Mouse (Mus musculus) liver, embryonic 16.5 days (tissue): ENCODE measurements around the gene Galnt18. TPM values are rescaled to one million over a fixed set of nuclear protein-coding genes. Genes with fewer than 3 reads are reported as not detected.

Experiments
- ATAC-seq: fragments of 200-750 bp; cut with Nextera tagmentation; 2 replicates; pipeline ENCODE4 v1.8.0; 2017; ENCODE audit warnings: low read depth, mild to moderate bottlenecking, moderate number of reproducible peaks, moderate library complexity
- H3K27ac ChIP-seq: fragments of 300-500 bp; sonication (generic); 2 replicates; pipeline ENCODE4 v1.5.1; 2014; ENCODE audit warnings: mild to moderate bottlenecking, low read length
- H3K27me3 ChIP-seq: fragments of 300-500 bp; sonication (generic); 2 replicates; pipeline ENCODE4 v1.6.1; 2014; ENCODE audit warnings: low read depth, low read length, mixed read lengths; ENCODE audit not compliant: control insufficient read depth, insufficient read depth
- H3K36me3 ChIP-seq: fragments of 300-500 bp; sonication (generic); 2 replicates; pipeline ENCODE4 v1.6.1; 2014; ENCODE audit warnings: mild to moderate bottlenecking; ENCODE audit not compliant: control insufficient read depth, insufficient read depth
- H3K4me1 ChIP-seq: fragments of 300-500 bp; sonication (generic); 2 replicates; pipeline ENCODE4 v1.6.1; 2014; ENCODE audit warnings: low read depth, low read length, mixed read lengths; ENCODE audit not compliant: control insufficient read depth
- H3K4me2 ChIP-seq: fragments of 300-500 bp; sonication (generic); 2 replicates; pipeline ENCODE4 v1.6.1; 2014; ENCODE audit warnings: low read depth, low read length, mixed read lengths
- H3K4me3 ChIP-seq: fragments of 300-500 bp; sonication (generic); 2 replicates; pipeline ENCODE4 v1.5.1; 2014; ENCODE audit warnings: low read depth, mild to moderate bottlenecking, low read length
- H3K9ac ChIP-seq: fragments of 300-500 bp; sonication (generic); 2 replicates; pipeline ENCODE4 v1.6.1; 2014; ENCODE audit warnings: low read depth, low read length
- H3K9me3 ChIP-seq: fragments of 300-500 bp; sonication (generic); replicated peaks from 2 replicates; pipeline ENCODE4 v1.6.1; 2016; ENCODE audit warnings: low read length; ENCODE audit not compliant: control insufficient read depth
- WGBS: fragments of 180-500 bp; shearing (Covaris S2); extraction: QIAGEN DNeasy Blood & Tissue Kit; methylation state at CpG from one replicate; pipeline ENCODE4 v1.1.7; 2014; ENCODE audit not compliant: insufficient replicate concordance; 5-methylcytosine and 5-hydroxymethylcytosine counted together
- polyA plus RNA-seq: library from polyadenylated mRNA; unstranded; fragments of >200 nt; fragmentation: Nextera tagmentation; extraction: Ambion mirVana; gene quantifications from 2 replicates; pipeline ENCODE4 v1.2.1, GENCODE M21; 2015

Galnt18 gene
- polyA plus RNA-seq, 1 experiment from 2014 or later: 2.2 TPM

DNA sequence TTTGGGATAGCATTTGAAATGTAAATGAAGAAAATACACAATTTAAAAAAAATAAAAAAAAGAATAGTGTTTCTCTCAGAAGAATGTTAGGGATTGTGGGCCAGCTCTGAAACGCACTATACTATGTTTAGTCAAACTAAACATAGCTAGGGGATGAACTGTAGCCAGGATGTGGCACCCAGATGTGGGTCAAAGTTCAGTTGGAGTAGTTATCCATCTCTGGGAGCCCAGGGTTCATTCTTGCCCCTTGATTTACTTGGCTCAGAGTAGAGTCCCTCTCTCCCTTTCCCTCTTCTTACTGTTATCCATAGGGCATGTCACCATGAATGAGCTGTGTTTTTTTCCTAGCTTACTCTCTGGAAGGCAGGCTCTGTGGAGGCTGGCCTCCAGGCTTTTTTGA lies 165.3 kb downstream of the Galnt18 start:
- Histone ChIP-seq H3K9me3 (no peaks in the 10 kb centered on the region), H3K36me3 (no peaks in the 10 kb centered on the region), H3K27ac (no peak overlapping the region), H3K27me3 (no peaks in the 10 kb centered on the region), H3K9ac (no peak overlapping the region), H3K4me3 (no peak overlapping the region), H3K4me2 (no peak overlapping the region), H3K4me1 (no peaks in the 10 kb centered on the region)
- ATAC-seq: no peak
- 75% methylated on average over 1 of the region's 1 CpGs for WGBS

DNA sequence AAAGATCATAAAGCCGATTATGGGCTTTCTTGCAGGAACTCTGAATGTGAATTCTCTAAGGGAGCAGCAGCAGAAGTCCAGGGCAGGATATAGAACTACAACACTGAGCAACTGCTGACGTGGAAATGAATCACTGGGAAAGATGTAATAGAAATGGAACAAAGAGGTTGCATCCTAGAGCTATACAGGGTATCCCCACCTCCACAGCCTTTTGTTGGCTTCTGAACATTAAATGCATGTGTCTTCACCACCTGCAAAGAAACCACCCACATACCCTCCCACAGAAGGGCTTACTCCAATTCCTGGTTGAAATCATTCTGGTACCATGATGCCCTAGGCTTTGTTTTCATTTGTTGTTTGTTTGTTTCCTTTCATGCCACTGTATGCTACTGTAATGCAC lies 172.3 kb downstream of the Galnt18 start:
- no peak overlapping the region for H3K9ac ChIP-seq
- 61% methylated on average over 2 of the region's 2 CpGs for WGBS
- no peak for ATAC-seq

DNA sequence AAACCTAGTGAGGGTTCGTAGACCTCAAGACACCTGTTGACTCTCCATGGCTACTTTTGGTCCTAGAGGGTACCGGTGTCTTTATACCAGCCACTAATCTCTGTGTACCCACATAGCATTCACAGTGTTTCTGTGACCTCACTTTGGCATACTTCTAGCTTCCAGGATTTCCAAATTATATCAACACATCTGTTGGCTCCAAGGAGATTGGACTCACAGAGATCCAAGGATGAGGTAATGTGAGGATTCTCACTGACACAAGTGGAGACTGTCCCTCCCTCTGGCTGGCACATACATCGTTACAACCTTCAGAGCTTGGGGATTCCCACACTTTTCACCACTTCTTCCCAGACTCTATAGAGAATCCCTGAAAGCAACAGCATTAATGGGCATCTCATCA lies 173.7 kb downstream of the Galnt18 start:
- Histone ChIP-seq H3K36me3 (no peaks in the 10 kb centered on the region), H3K4me2 (no peak overlapping the region), H3K27ac (no peak overlapping the region), H3K9ac (no peak overlapping the region), H3K4me3 (no peak overlapping the region), H3K4me1 (no peaks in the 10 kb centered on the region), H3K27me3 (no peaks in the 10 kb centered on the region), H3K9me3 (no peaks in the 10 kb centered on the region)
- ATAC-seq: no peak
- WGBS: 66% methylated on average over 3 of the region's 3 CpGs

More for the DNA sequence above, 172.3 kb downstream of the Galnt18 start:
- Histone ChIP-seq H3K36me3 (no peaks in the 10 kb centered on the region), H3K4me2 (no peak overlapping the region), H3K9me3 (no peaks in the 10 kb centered on the region), H3K27me3 (no peaks in the 10 kb centered on the region), H3K4me1 (no peaks in the 10 kb centered on the region), H3K27ac (no peak overlapping the region), H3K4me3 (no peak overlapping the region)

DNA sequence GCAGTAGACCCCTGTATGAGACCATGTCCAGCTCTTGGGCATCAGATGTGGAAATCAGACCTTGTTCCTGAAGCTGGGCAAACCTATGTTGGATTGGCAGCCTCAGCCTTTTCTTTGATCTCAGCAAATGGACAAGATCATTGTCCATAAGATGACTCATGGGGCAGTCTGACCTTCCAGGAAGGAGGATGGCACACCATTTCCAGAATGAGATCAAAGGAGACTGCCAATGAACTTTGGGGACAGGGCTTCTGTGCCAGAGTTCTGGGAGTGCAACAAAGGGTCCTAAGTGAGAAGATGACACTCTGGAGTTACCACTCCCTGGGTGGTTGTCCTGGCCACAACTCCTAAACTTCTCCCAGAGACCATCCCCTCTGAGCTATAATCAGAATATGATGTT lies 174.1 kb downstream of the Galnt18 start:
- Histone ChIP-seq H3K9me3 (no peaks in the 10 kb centered on the region), H3K9ac (no peak overlapping the region), H3K4me2 (no peak overlapping the region), H3K27ac (no peak overlapping the region), H3K4me1 (no peaks in the 10 kb centered on the region), H3K27me3 (no peaks in the 10 kb centered on the region), H3K36me3 (no peaks in the 10 kb centered on the region), H3K4me3 (no peak overlapping the region)
- no peak for ATAC-seq

DNA sequence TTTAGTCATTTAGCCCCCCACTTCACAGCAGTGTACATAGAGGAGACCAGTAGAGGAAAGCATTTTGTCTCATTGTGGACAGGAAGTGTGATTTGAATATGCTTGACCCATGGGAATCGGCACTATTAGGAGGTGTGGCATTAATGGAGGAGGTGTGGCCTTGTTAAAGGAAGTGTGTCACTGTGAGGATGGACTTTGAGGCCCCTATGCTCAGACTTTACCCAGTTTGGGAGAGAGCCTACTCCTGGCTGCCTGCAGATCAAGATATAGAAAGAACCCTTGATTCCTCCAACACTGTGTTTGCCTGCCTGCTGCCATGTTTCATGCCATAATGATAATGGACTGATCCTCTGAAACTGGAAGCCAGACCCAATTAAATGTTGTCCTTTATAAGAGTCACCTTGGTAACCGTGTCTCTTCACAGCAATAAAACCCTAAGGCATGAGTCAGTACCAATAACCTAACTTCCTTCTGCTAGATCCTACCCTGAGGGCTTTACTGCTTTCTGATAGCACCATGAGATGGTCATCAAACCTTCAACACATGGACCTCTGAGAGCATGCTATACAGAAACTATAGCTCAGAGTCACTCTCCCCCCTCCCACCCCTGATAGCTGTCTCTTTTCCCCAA lies 175.1 kb downstream of the Galnt18 start:
- no peaks in the 10 kb centered on the region for H3K27me3 ChIP-seq
- no peak overlapping the region for H3K9ac ChIP-seq
- H3K4me2 ChIP-seq: no peak overlapping the region
- H3K4me3 ChIP-seq: no peak overlapping the region
- WGBS: 50% methylated on average over 2 of the region's 2 CpGs
- no peaks in the 10 kb centered on the region for H3K4me1 ChIP-seq
- H3K27ac ChIP-seq: no peak overlapping the region
- no peak for ATAC-seq
- H3K36me3 ChIP-seq: no peaks in the 10 kb centered on the region
- no peaks in the 10 kb centered on the region for H3K9me3 ChIP-seq

DNA sequence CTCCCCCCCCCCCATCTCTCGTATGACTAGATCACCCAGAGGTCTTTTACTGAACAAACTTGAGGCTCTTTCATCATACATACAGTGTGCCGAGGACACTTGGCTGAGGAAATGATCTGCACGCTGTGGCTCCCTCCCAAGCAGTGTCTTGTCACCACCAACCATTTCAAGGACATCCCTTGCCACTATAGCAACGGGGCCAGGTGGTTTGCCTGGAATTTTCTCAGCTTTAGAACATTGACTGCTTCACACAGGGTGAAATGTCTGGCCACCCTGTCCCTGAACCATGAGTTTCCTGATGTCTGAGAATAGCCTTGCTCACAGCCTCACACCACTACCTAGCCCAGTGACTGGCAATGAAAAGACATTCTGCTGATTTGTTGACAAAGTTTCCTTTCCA lies 176.6 kb downstream of the Galnt18 start:
- 34% methylated on average over 4 of the region's 4 CpGs for WGBS
- H3K4me1 ChIP-seq: no peaks in the 10 kb centered on the region
- H3K27ac ChIP-seq: no peak overlapping the region
- no peak overlapping the region for H3K4me3 ChIP-seq
- H3K9me3 ChIP-seq: no peaks in the 10 kb centered on the region
- no peak overlapping the region for H3K4me2 ChIP-seq
- ATAC-seq: no peak
- no peaks in the 10 kb centered on the region for H3K36me3 ChIP-seq
- no peaks in the 10 kb centered on the region for H3K27me3 ChIP-seq
- H3K9ac ChIP-seq: no peak overlapping the region

DNA sequence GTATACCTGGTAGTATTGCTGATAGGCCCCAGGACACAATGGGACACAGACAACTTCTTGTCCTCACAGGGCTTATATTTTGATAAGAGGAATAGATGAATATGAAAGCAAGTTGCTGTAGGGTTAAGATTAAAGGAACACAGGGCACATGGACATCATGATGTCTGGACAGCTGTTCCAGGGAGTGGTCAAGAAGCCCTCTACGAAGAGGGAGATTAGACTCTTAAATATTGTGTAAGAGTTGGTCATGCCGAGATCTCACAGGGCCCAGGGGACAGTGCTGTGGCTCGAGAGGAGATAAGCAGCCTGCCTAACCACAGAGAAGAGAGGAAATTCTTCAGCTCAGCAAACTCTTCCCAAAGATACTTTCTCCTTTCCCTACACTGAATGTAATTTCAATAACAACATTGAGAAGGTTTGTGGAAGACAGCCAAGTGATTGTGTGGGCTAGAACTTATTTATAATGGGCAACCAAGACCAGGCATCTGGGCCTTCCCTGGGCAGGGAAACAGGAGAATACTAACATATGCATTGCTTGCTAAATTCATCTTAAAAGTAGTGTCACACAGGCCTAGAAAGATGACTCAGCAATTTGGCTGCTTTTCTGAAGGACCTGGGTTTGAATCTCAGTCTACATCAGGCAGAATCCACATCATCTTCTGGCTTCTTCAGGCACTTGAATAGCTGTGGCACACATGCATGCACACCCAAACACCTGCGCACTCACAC lies 178.3 kb downstream of the Galnt18 start:
- ATAC-seq: no peak

DNA sequence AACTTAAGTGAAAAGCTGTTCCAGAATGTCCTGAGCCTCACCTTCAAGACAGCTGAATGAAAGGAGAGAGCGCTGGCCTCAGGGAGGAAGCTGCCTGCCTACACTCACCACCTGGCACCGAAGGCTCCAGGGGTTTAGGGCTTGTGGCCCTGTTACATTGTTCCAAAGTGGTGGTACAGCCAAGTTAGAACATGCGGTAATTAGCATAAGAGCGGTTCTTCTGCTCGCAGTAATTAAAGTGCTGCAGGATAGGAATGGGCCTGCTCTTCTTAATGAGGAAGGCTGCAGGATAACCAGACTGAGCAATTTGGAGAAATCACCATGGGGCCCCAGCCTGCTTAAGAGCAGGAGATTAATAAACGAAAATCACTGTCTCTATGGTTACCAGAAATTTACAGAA lies 179.0 kb downstream of the Galnt18 start:
- Histone ChIP-seq H3K27me3 (no peaks in the 10 kb centered on the region), H3K4me2 (no peak overlapping the region), H3K4me1 (no peaks in the 10 kb centered on the region)

More for the DNA sequence above, 178.3 kb downstream of the Galnt18 start:
- Histone ChIP-seq H3K4me1 (no peaks in the 10 kb centered on the region), H3K27me3 (no peaks in the 10 kb centered on the region), H3K36me3 (no peaks in the 10 kb centered on the region), H3K27ac (no peak overlapping the region), H3K9me3 (no peaks in the 10 kb centered on the region), H3K4me2 (no peak overlapping the region), H3K4me3 (no peak overlapping the region), H3K9ac (no peak overlapping the region)
- WGBS: 34% methylated on average over 4 of the region's 4 CpGs

DNA sequence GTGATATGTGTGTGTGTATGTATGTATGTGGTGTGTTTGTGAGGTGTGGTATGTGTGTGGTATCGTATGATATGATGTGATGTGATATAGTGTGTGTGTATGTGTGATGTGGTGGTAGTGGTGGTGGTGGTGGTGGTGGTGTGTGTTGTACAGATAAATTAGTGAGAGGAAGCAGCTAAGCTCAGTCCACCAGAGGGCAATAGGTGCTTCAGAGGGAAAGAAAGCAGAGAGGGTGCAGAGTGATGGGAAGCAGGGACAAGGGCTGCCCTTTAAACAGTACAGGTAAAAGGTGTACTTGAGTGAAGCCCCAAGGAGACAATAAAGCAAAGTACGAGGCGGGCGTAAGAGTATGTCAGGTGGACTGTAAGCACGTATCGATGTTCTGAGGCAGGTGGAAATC lies 186.1 kb downstream of the Galnt18 start:
- Histone ChIP-seq H3K4me3 (no peak overlapping the region), H3K36me3 (no peaks in the 10 kb centered on the region), H3K4me1 (no peaks in the 10 kb centered on the region), H3K27me3 (no peaks in the 10 kb centered on the region), H3K27ac (no peak overlapping the region), H3K9ac (no peak overlapping the region), H3K4me2 (no peak overlapping the region), H3K9me3 (no peaks in the 10 kb centered on the region)
- no peak for ATAC-seq
- 81% methylated on average over 6 of the region's 6 CpGs for WGBS

More for the DNA sequence above, 179.0 kb downstream of the Galnt18 start:
- Histone ChIP-seq H3K27ac (no peak overlapping the region), H3K9me3 (no peaks in the 10 kb centered on the region), H3K36me3 (no peaks in the 10 kb centered on the region), H3K9ac (no peak overlapping the region), H3K4me3 (no peak overlapping the region)
- ATAC-seq: no peak
- 66% methylated on average over 6 of the region's 6 CpGs for WGBS
